Mouse (Mus musculus) CH12.LX (cell line): ENCODE data around the gene Actb. TPM values are rescaled to one million over a fixed set of nuclear protein-coding genes. Genes with fewer than 3 reads are reported as not detected.

Experiments used
- DNase-seq: peaks from one replicate; pipeline ENCODE4 v3.0.0-alpha.2; 2013; ENCODE audit errors: extremely low read depth
- H3K27ac ChIP-seq: 2 replicates; pipeline ENCODE4 v1.5.1; 2012; ENCODE audit warnings: low read depth, mild to moderate bottlenecking, control low read depth, moderate library complexity; ENCODE audit not compliant: insufficient read depth
- H3K27me3 ChIP-seq: replicated peaks from 2 replicates; pipeline ENCODE3; 2012; ENCODE audit warnings: inconsistent platforms
- H3K36me3 ChIP-seq, 2 experiments: replicated peaks in 1 of 2; 2 replicates each; pipeline versions ENCODE3 to v1.6.1; 2012; ENCODE audit warnings: inconsistent platforms in 1 of 2, low read length in 1 of 2, mild to moderate bottlenecking in 1 of 2, mixed read lengths in 1 of 2, moderate library complexity in 1 of 2; ENCODE audit not compliant: control insufficient read depth in 1 of 2, insufficient read depth in 1 of 2
- H3K4me1 ChIP-seq, 2 experiments: 2 replicates each; pipeline ENCODE4 v1.6.1; 2012; ENCODE audit warnings: inconsistent platforms in 1 of 2, moderate library complexity in 1 of 2; ENCODE audit not compliant: insufficient read depth in 2 of 2, control insufficient read depth in 1 of 2
- H3K4me2 ChIP-seq: 2 replicates; pipeline ENCODE4 v1.6.1; 2012; ENCODE audit warnings: low read depth, mild to moderate bottlenecking, control low read depth; ENCODE audit not compliant: poor library complexity, insufficient read depth, severe bottlenecking
- H3K4me3 ChIP-seq, 3 experiments: fragments of 150-350 bp in 1 of 3; sonication (generic) in 1 of 3; replicated peaks in 1 of 3; 2 replicates each; pipeline versions ENCODE3 to v1.5.1; 2011 to 2012; ENCODE audit warnings: low read depth in 2 of 3, low read length in 2 of 3, mild to moderate bottlenecking in 2 of 3, moderate library complexity in 2 of 3, control low read depth in 1 of 3, improper control_type of control experiment in 1 of 3, inconsistent platforms in 1 of 3, mixed read lengths in 1 of 3; ENCODE audit not compliant: poor library complexity in 1 of 3
- H3K79me2 ChIP-seq: replicated peaks from 2 replicates; pipeline ENCODE4 v1.6.1; 2012; ENCODE audit warnings: mild to moderate bottlenecking, moderate library complexity; ENCODE audit not compliant: control insufficient read depth, poor library complexity, insufficient read depth, severe bottlenecking; ENCODE audit errors: extremely low read depth
- H3K9ac ChIP-seq: 2 replicates; pipeline ENCODE4 v1.6.1; 2012; ENCODE audit warnings: low read depth, mild to moderate bottlenecking, control low read depth, moderate library complexity; ENCODE audit not compliant: insufficient read depth
- H3K9me3 ChIP-seq: replicated peaks from 2 replicates; pipeline ENCODE3; 2012; ENCODE audit warnings: low read length, inconsistent platforms, mixed read lengths
- BHLHE40 ChIP-seq: IDR thresholded peaks from 2 replicates; pipeline ENCODE4 v1.6.1; 2011; ENCODE audit warnings: mild to moderate bottlenecking, low read depth, low read length, improper control_type of control experiment
- CHD2 ChIP-seq: IDR thresholded peaks from 2 replicates; pipeline ENCODE4 v1.6.1; 2011; ENCODE audit warnings: low read length, improper control_type of control experiment
- CTCF ChIP-seq, 2 experiments: IDR thresholded peaks in 1 of 2; conservative IDR thresholded peaks in 1 of 2; 2 replicates each; pipeline ENCODE4 v1.5.1; 2011 to 2012; ENCODE audit warnings: low read depth in 2 of 2, low read length in 2 of 2, improper control_type of control experiment in 1 of 2, inconsistent platforms in 1 of 2, mild to moderate bottlenecking in 1 of 2, moderate library complexity in 1 of 2
- ELF1 ChIP-seq: IDR thresholded peaks from 2 replicates; pipeline ENCODE4 v1.6.1; 2014; ENCODE audit warnings: low read depth, mild to moderate bottlenecking, inconsistent platforms, low read length, improper control_type of control experiment
- IRF4 ChIP-seq: IDR thresholded peaks from 2 replicates; pipeline ENCODE4 v1.6.1; 2014; ENCODE audit warnings: low read depth, mild to moderate bottlenecking, inconsistent platforms, low read length, improper control_type of control experiment
- KAT2A ChIP-seq: IDR thresholded peaks from 2 replicates; pipeline ENCODE4 v1.6.1; 2012; ENCODE audit warnings: low read length, improper control_type of control experiment, inconsistent platforms; ENCODE audit not compliant: insufficient replicate concordance
- MAX ChIP-seq: IDR thresholded peaks from 2 replicates; pipeline ENCODE4 v1.6.1; 2011; ENCODE audit warnings: low read length, improper control_type of control experiment
- MAZ ChIP-seq: IDR thresholded peaks from 2 replicates; pipeline ENCODE4 v1.6.1; 2012; ENCODE audit warnings: low read depth, mild to moderate bottlenecking, inconsistent platforms, low read length, improper control_type of control experiment, moderate library complexity
- MEF2A ChIP-seq: IDR thresholded peaks from 2 replicates; pipeline ENCODE4 v1.6.1; 2014; ENCODE audit warnings: low read depth, mild to moderate bottlenecking, inconsistent platforms, low read length, improper control_type of control experiment, borderline replicate concordance
- MXI1 ChIP-seq: IDR thresholded peaks from 2 replicates; pipeline ENCODE4 v1.6.1; 2011; ENCODE audit warnings: mild to moderate bottlenecking, low read depth, low read length, improper control_type of control experiment
- MYC ChIP-seq: IDR thresholded peaks from 2 replicates; pipeline ENCODE4 v1.6.1; 2011; ENCODE audit warnings: low read depth, mild to moderate bottlenecking, improper control_type of control experiment, low read length
- NRF1 ChIP-seq: IDR thresholded peaks from 2 replicates; pipeline ENCODE4 v1.6.1; 2014; ENCODE audit warnings: low read depth, mild to moderate bottlenecking, inconsistent platforms, low read length, improper control_type of control experiment, moderate library complexity
- POLR2A ChIP-seq: IDR thresholded peaks from 2 replicates; pipeline ENCODE4 v1.6.1; 2011; ENCODE audit warnings: low read depth, mild to moderate bottlenecking, improper control_type of control experiment, low read length
- POLR2AphosphoS2 ChIP-seq: IDR thresholded peaks from 2 replicates; pipeline ENCODE4 v1.6.1; 2011; ENCODE audit warnings: low read depth, low read length, improper control_type of control experiment
- RAD21 ChIP-seq: IDR thresholded peaks from 2 replicates; pipeline ENCODE4 v1.6.1; 2011; ENCODE audit warnings: low read depth, mild to moderate bottlenecking, low read length, improper control_type of control experiment, moderate library complexity
- RCOR1 ChIP-seq: conservative IDR thresholded peaks from 2 replicates; pipeline ENCODE4 v1.6.1; 2012; ENCODE audit warnings: low read depth, mild to moderate bottlenecking, inconsistent platforms, low read length, improper control_type of control experiment
- SIN3A ChIP-seq: IDR thresholded peaks from 2 replicates; pipeline ENCODE4 v1.6.1; 2012; ENCODE audit warnings: low read length, improper control_type of control experiment, inconsistent platforms
- TBP ChIP-seq: conservative IDR thresholded peaks from 2 replicates; pipeline ENCODE4 v1.6.1; 2011; ENCODE audit warnings: low read depth, low read length, improper control_type of control experiment
- TCF12 ChIP-seq: IDR thresholded peaks from 2 replicates; pipeline ENCODE4 v1.6.1; 2014; ENCODE audit warnings: low read depth, mild to moderate bottlenecking, inconsistent platforms, low read length, improper control_type of control experiment
- UBTF ChIP-seq: IDR thresholded peaks from 2 replicates; pipeline ENCODE4 v1.6.1; 2012; ENCODE audit warnings: low read depth, mild to moderate bottlenecking, inconsistent platforms, low read length, improper control_type of control experiment, moderate library complexity
- ZC3H11A ChIP-seq: IDR thresholded peaks from 2 replicates; pipeline ENCODE4 v1.6.1; 2012; ENCODE audit warnings: low read depth, mild to moderate bottlenecking, inconsistent platforms, low read length, improper control_type of control experiment
- ZMIZ1 ChIP-seq: IDR thresholded peaks from 2 replicates; pipeline ENCODE4 v1.6.1; 2012; ENCODE audit warnings: low read depth, mild to moderate bottlenecking, inconsistent platforms, low read length, improper control_type of control experiment
- ZNF384 ChIP-seq: IDR thresholded peaks from 2 replicates; pipeline ENCODE4 v1.6.1; 2012; ENCODE audit warnings: low read depth, low read length, improper control_type of control experiment, inconsistent platforms
- dilution Hi-C: fragments of 300-500 bp; cut with MboI; formaldehyde crosslinking; loops from 2 replicates; pipeline ENCODE4 v1.14.3; 2020; ENCODE audit warnings: low sequenced_read_pairs; ENCODE audit not compliant: extremely low pct_unique_long_range_greater_than_20kb, extremely low pct_ligation_motif_present
- in situ Hi-C: fragments of 300-500 bp; cut with MboI; formaldehyde crosslinking; loops from 3 replicates; pipeline ENCODE4 v1.14.3; 2019; ENCODE audit warnings: low sequenced_read_pairs, low pct_ligation_motif_present, low pct_unique_long_range_greater_than_20kb, mixed read lengths
- polyA plus RNA-seq: library from polyadenylated mRNA; unstranded; fragments of >175 nt; gene quantifications from 2 replicates; pipeline ENCODE4 v1.2.1, GENCODE M21; 2012; ENCODE audit warnings: low read depth; ENCODE audit not compliant: insufficient read length
- total RNA-seq, 2 experiments: library from RNA; depleted of rRNA; stranded (reverse); fragments of 300-350 nt in 1 of 2; fragments of >200 nt in 1 of 2; gene quantifications; 2 replicates each; pipeline ENCODE4 v1.2.3; 2012 to 2014

Actb gene
- total and polyA plus RNA-seq, 3 experiments: 3,882 to 5,048 (median 4,756) TPM

DNA sequence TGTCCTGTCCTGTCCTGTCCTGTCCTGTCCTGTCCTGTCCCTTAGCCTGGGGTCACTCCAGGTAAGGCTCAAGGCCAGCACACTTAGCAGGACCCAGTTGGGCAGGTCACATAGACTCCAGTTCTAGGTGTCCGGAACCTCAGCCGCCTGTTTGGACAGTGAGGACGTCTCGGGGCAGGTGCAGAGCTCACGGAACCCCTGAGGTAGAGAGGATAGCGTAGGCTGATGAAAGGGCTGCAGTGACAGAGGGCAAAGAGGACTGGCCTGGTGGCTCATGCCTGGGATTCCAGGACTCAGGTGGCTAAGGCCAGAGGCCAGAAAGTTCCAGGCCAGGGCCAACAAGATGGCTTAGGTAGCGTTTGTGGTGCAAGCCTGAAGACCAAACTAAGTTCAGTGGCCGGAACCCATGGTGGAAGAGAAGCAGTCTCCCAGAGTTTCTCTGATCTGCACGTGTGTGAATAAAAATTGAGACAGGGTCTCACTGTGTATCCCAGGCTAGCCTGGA lies 24.7 kb upstream of the Actb start:
- dilution Hi-C loops (no loop called here), in situ Hi-C loops (loop anchor here (5.0 to 25.0 kb wide), 2 partner anchors 44 to 356 kb away; partner anchors contain the start of gene Zfp853)
- Histone ChIP-seq H3K4me1 (peaks cover 14 to 54% of the 10 kb centered on the region in 2 experiments), H3K9ac (no peak overlapping the region), H3K79me2 (no peaks in the 10 kb centered on the region), H3K27me3 (no peaks in the 10 kb centered on the region), H3K36me3 (no peaks in the 10 kb centered on the region), H3K9me3 (no peaks in the 10 kb centered on the region), H3K4me3 (no peak overlapping the region), H3K27ac (no peak overlapping the region), H3K4me2 (0 out of 2 replicates have a peak overlapping the region, but pooled peaks have one; percentile 86)
- no peak for DNase-seq
- TF ChIP-seq RCOR1 (no peak), CHD2 (no peak), TBP (no peak), MYC (no peak), CTCF (conservative IDR thresholded peaks at IDR 0.05 in 1 of 2, IDR thresholded peaks at IDR 0.05 in 1 of 2; ENCODE audit: low read depth in 2 of 2, low read length in 2 of 2) (no peak), POLR2AphosphoS2 (no peak), ZMIZ1 (no peak), BHLHE40 (no peak), SIN3A (no peak), ZC3H11A (no peak)

DNA sequence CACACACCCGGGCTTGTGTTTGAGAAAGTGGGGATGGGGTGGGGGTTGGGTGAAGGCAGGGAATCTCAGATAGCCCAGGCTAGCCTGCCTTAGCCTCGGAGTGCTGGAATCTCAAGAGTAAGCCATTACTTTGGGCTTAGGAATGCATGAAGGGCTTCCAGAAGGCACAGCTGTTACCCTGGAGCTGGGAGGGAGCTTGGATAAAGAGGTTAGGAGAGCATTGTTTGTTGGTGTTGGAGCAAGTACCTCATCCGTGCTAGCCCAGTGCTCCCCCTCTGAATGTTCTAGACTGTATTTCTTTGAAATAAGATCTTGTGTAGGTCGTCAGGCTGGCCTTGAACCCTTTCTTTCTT lies 22.8 kb upstream of the Actb start:
- Histone ChIP-seq H3K4me1 (peaks cover 13 to 65% of the 10 kb centered on the region in 2 experiments; a peak in 3 of 4 replicates), H3K79me2 (no peaks in the 10 kb centered on the region), H3K36me3 (no peaks in the 10 kb centered on the region), H3K9me3 (no peaks in the 10 kb centered on the region), H3K9ac (peak overlapping the region; percentile 70), H3K4me2 (peak overlapping the region; percentile 25), H3K4me3 (peak overlapping the region; percentile 60 to 62 (median 61)), H3K27me3 (no peaks in the 10 kb centered on the region), H3K27ac (peak overlapping the region; percentile 11; the same call in 1 of the 2 replicates)
- no peak for DNase-seq
- in situ Hi-C loops (loop anchor here (25.0 kb wide), 1 partner anchor 358 kb away; the partner anchor contains the start of gene Zfp853), dilution Hi-C loops (no loop called here)
- TF ChIP-seq RAD21 (no peak), CHD2 (peak; percentile 8; the same call in 1 of the 2 replicates), ZNF384 (peak; percentile 35; the same call in 1 of the 2 replicates)

DNA sequence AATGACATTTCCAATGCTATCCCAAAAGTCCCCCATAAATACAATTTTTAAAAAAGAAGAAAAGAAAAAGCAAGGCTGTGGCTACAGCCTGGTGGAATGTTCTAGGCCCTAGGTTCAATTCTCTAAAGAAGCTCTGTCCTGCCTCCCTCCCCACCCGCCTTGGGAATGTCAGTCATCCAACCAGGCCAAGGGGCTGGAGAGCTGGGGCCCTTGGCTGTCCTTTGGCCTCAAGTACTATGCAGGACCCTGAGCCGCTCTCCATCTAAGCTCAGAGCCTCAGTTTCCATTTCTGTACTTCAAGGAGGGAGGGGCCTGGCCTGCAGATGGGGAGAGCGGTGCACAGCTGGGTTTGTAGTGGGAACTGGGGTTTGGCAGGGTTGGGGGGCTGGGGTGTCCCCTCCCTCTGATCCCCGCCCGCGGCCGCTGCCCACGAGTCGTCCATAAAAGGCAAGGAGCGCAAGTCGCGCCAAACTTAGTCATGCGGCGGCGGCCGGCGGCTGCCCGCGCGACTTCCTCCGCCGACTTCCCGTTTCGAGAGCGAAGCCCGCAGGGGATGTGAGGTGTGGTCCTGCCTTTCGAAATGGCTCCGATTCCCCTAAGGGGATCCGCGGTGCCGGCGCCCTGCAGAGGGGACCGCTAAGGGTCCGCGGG lies 22.3 kb upstream of the Actb start:
- in situ Hi-C loops (loop anchor here (25.0 kb wide), 1 partner anchor 358 kb away; the partner anchor contains the start of gene Zfp853), dilution Hi-C loops (no loop called here)
- H3K36me3 ChIP-seq: no peaks in the 10 kb centered on the region
- peak overlapping the region; percentile 70 for H3K9ac ChIP-seq
- H3K79me2 ChIP-seq: no peaks in the 10 kb centered on the region
- no peaks in the 10 kb centered on the region for H3K9me3 ChIP-seq
- no peaks in the 10 kb centered on the region for H3K27me3 ChIP-seq
- peak; percentile 71 for DNase-seq
- peak overlapping the region; percentile 25 for H3K4me2 ChIP-seq
- peak overlapping the region; percentile 60 to 62 (median 61) for H3K4me3 ChIP-seq
- H3K27ac ChIP-seq: peak overlapping the region; percentile 11; the same call in 1 of the 2 replicates
- peaks cover 13 to 67% of the 10 kb centered on the region in 2 experiments; a peak in 3 of 4 replicates for H3K4me1 ChIP-seq
- TF ChIP-seq MAZ: peak; percentile 53; the same call in 1 of the 2 replicates
- no peak for TF ChIP-seq KAT2A
- peak; percentile 27; the same call in 1 of the 2 replicates for TF ChIP-seq NRF1
- no peak for TF ChIP-seq CTCF (conservative IDR thresholded peaks at IDR 0.05 in 1 of 2, IDR thresholded peaks at IDR 0.05 in 1 of 2; ENCODE audit: low read depth in 2 of 2, low read length in 2 of 2)
- peak; percentile 40; the same call in 1 of the 2 replicates for TF ChIP-seq MYC
- TF ChIP-seq MAX: peak; percentile 72; the same call in 1 of the 2 replicates
- TF ChIP-seq MEF2A: peak; percentile 32; the same call in 1 of the 2 replicates
- TF ChIP-seq IRF4: peak; percentile 45; the same call in 1 of the 2 replicates
- TF ChIP-seq TCF12: peak; percentile 78
- peak; percentile 73 for TF ChIP-seq ELF1
- peak; percentile 67; the same call in 1 of the 2 replicates for TF ChIP-seq CHD2
- peak; percentile 83 for TF ChIP-seq POLR2A
- TF ChIP-seq UBTF: peak; percentile 77; the same call in 1 of the 2 replicates
- peak; percentile 55; the same call in 1 of the 2 replicates for TF ChIP-seq MXI1
